Comparison of ENCODE assay signal across 7 mouse cellular contexts in genomic region chr13:12369041-12369621, GRCm38 (mm10). TPM values are rescaled to one million over a fixed set of nuclear protein-coding genes. Genes with fewer than 3 reads are reported as not detected.
DNase-seq lines count a peak whose midpoint lies in the region; ATAC-seq and TF ChIP-seq lines count a peak whose summit lies in the region.

No protein-coding gene starts in this region.

- peak overlapping the region; percentile 15 for H3K4me2 ChIP-seq in neural tube, embryonic 15.5 days
- H3K4me2 ChIP-seq in heart, postnatal 0 days (ENCODE audit: low read depth, low read length): peak overlapping the region; percentile 66
- H3K4me2 ChIP-seq in stomach, embryonic 16.5 days (ENCODE audit: low read depth, low read length): no peak overlapping the region

- ATAC-seq in neural tube, embryonic 15.5 days (ENCODE audit: low FRiP score): peak; percentile 17; the same call in 1 of the 2 replicates
- peak; percentile 76 for ATAC-seq in heart, postnatal 0 days (ENCODE audit: insufficient read depth, low read depth)
- ATAC-seq in stomach, embryonic 16.5 days (ENCODE audit: insufficient read depth, low FRiP score): no peak

- H3K27me3 ChIP-seq in neural tube, embryonic 15.5 days (replicated peaks): no peaks in the 10 kb centered on the region
- H3K27me3 ChIP-seq in heart, postnatal 0 days (ENCODE audit: control insufficient read depth, insufficient read depth, low read length): no peaks in the 10 kb centered on the region
- no peaks in the 10 kb centered on the region for H3K27me3 ChIP-seq in stomach, embryonic 16.5 days (ENCODE audit: control insufficient read depth, insufficient read depth, low read length)

- peaks cover 4% of the 10 kb centered on the region; the same call in 1 of the 2 replicates for H3K4me1 ChIP-seq in neural tube, embryonic 15.5 days
- H3K4me1 ChIP-seq in heart, postnatal 0 days (ENCODE audit: control insufficient read depth, insufficient read depth): peaks cover 21% of the 10 kb centered on the region
- 0 out of 2 replicates have a peak, but pooled peaks cover 3% of the 10 kb centered on the region for H3K4me1 ChIP-seq in stomach, embryonic 16.5 days (ENCODE audit: control insufficient read depth, insufficient read depth, low read length)

- TF ChIP-seq EP300 in heart, postnatal 0 days (IDR thresholded peaks at IDR 0.05; ENCODE audit: low read depth): peak; percentile 78

- H3K36me3 ChIP-seq in neural tube, embryonic 15.5 days: no peaks in the 10 kb centered on the region
- no peaks in the 10 kb centered on the region for H3K36me3 ChIP-seq in heart, postnatal 0 days (replicated peaks; ENCODE audit: control insufficient read depth, insufficient read depth, low read length)
- H3K36me3 ChIP-seq in stomach, embryonic 16.5 days (ENCODE audit: control insufficient read depth, insufficient read depth, low read length): no peaks in the 10 kb centered on the region

- no peak for DNase-seq in neural tube, embryonic 10.5 days (ENCODE audit: extremely low spot score, low spot score)
- peak; percentile 52 for DNase-seq in gastrocnemius, postnatal 10 days
- DNase-seq in heart, postnatal 0 days (ENCODE audit: low spot score): peak; percentile 96
- no peak for DNase-seq in left cerebral cortex, adult 11 months (ENCODE audit: low spot score)
- no peak for DNase-seq in ovary, postnatal 14 days (ENCODE audit: low spot score)

- 0 out of 2 replicates have a peak overlapping the region, but pooled peaks have one; percentile 51 for H3K27ac ChIP-seq in neural tube, embryonic 15.5 days (replicated peaks)
- H3K27ac ChIP-seq in heart, postnatal 0 days (ENCODE audit: low read depth): peak overlapping the region; percentile 98
- peak overlapping the region; percentile 21; the same call in 1 of the 2 replicates for H3K27ac ChIP-seq in stomach, embryonic 16.5 days (ENCODE audit: low read length)

- H3K4me3 ChIP-seq in neural tube, embryonic 15.5 days (replicated peaks): no peak overlapping the region
- peak overlapping the region; percentile 30 for H3K4me3 ChIP-seq in heart, postnatal 0 days (ENCODE audit: low read depth, low read length)
- no peak overlapping the region for H3K4me3 ChIP-seq in stomach, embryonic 16.5 days (replicated peaks; ENCODE audit: low read length)

- TF ChIP-seq CTCF in heart, postnatal 0 days (IDR thresholded peaks at IDR 0.05; ENCODE audit: low read depth): no peak

- 49% methylated on average over 8 of the region's 8 CpGs for WGBS in neural tube, embryonic 15.5 days
- 11% methylated on average over 8 of the region's 8 CpGs for WGBS in heart, postnatal 0 days
- 41% methylated on average over 8 of the region's 8 CpGs for WGBS in stomach, embryonic 16.5 days

- H3K9me3 ChIP-seq in neural tube, embryonic 15.5 days (replicated peaks): no peaks in the 10 kb centered on the region
- H3K9me3 ChIP-seq in heart, postnatal 0 days (replicated peaks; ENCODE audit: control insufficient read depth, low read length): no peaks in the 10 kb centered on the region
- no peaks in the 10 kb centered on the region for H3K9me3 ChIP-seq in stomach, embryonic 16.5 days (replicated peaks; ENCODE audit: control insufficient read depth, low read length)

- no peak overlapping the region for H3K9ac ChIP-seq in neural tube, embryonic 15.5 days (replicated peaks)
- H3K9ac ChIP-seq in heart, postnatal 0 days (replicated peaks; ENCODE audit: low read depth, low read length): peak overlapping the region; percentile 58
- no peak overlapping the region for H3K9ac ChIP-seq in stomach, embryonic 16.5 days (ENCODE audit: low read length)

RNA-seq across cellular contexts. Expression of gene Heatr1, which starts 25.7 kb away (rescaled TPM):
- 9.8 and 12.9 TPM in 2 replicates for polyA plus RNA-seq in neural tube, embryonic 15.5 days (2015; fragmentation: Nextera tagmentation; extraction: Ambion mirVana)
- 10 to 100 TPM; 11.8 to 13.5 TPM for total RNA-seq in gastrocnemius, postnatal 10 days (2021)
- 6.5 and 9.3 TPM in 2 replicates for total RNA-seq in heart, postnatal 0 days (2014; rRNA removed; ENCODE audit: low replicate concordance)
- 3.3 and 3.5 TPM in 2 replicates for polyA plus RNA-seq in heart, postnatal 0 days (2015; fragmentation: Nextera tagmentation; extraction: Ambion mirVana)
- polyA plus RNA-seq in stomach, embryonic 16.5 days (2015; fragmentation: Nextera tagmentation; extraction: Ambion mirVana): 17.5 and 19.2 TPM in 2 replicates

RNA-seq across cellular contexts. Expression of gene Actn2, which starts 28.6 kb away (rescaled TPM):
- 13.5 and 22.6 TPM in 2 replicates for polyA plus RNA-seq in neural tube, embryonic 15.5 days (2015; fragmentation: Nextera tagmentation; extraction: Ambion mirVana)
- 1,000 to 10,000 TPM; 1,429 to 1,530 TPM for total RNA-seq in gastrocnemius, postnatal 10 days (2021)
- total RNA-seq in heart, postnatal 0 days (2014; rRNA removed; ENCODE audit: low replicate concordance): 1,276 and 1,578 TPM in 2 replicates
- 2,012 and 2,143 TPM in 2 replicates for polyA plus RNA-seq in heart, postnatal 0 days (2015; fragmentation: Nextera tagmentation; extraction: Ambion mirVana)
- polyA plus RNA-seq in stomach, embryonic 16.5 days (2015; fragmentation: Nextera tagmentation; extraction: Ambion mirVana): 4.0 and 129 TPM in 2 replicates

Comparison
In these comparisons a context has a peak if more than half of its experiments do, and no peak if none do; other contexts are left out.
1. H3K27ac ChIP-seq: peak in every context shown above with its lines; median percentile 98 in heart, postnatal 0 days; 51 in neural tube, embryonic 15.5 days; 21 in stomach, embryonic 16.5 days.
2. DNase-seq: peak in gastrocnemius, postnatal 10 days (single experiment) and heart, postnatal 0 days (single experiment); none in neural tube, embryonic 10.5 days (single experiment), left cerebral cortex, adult 11 months (single experiment) and ovary, postnatal 14 days (single experiment).
3. RNA of gene Actn2, which starts 28.6 kb away (polyA plus RNA-seq): 2,012 to 2,143 TPM in heart, postnatal 0 days; 4.0 to 129 TPM in stomach, embryonic 16.5 days and 13.5 to 22.6 TPM in neural tube, embryonic 15.5 days; every median in the first group is over 10 times any median in the second.